Comparison of ENCODE assay signal across 10 mouse cellular contexts in the genomic region with DNA sequence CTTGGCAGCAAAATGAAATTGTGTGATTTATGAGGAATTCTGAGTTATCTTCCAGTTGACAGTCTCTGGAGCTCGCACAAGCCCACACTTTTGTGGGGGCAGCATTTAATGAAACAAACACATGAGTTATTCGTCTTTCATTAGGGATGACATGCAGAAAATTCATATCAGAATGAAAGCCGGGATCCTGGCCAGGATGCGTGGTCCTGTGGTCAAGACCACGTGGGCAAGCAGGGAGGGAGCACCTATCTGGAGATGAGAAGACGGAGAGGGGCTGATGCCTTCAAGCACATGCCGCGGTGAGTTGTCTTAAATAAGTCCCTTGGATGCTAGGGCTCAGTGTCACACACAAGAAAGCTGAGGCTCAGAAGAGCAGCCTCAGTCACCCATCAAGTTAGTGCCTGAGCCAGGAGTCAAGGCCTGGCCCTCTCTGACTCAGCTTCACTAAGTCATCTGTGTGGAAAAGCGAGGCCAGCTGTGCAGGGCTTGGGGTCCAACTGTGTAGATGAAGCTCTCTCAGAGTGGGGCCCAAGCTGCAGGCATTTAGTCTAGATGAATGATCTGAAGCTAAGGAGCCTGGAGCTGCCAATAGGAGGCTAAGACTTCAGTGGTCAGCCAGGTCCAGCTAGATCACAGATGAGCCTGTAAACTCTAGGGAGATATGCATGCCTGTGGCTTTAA.
DNase-seq lines count a peak whose midpoint lies in the region; ATAC-seq and TF ChIP-seq lines count a peak whose summit lies in the region.
"Had no signal": no experiment of that assay in that cellular context is flagged by ENCODE, and none has a peak within 500 bp of the region (broad histone marks: within the 10 kb centered on the region; RNA-seq: fewer than 3 reads in every experiment).

No protein-coding gene starts in this region.

- peaks cover 41% of the 10 kb centered on the region for H3K4me1 ChIP-seq in embryonic facial prominence, embryonic 15.5 days
- H3K4me1 ChIP-seq in kidney, embryonic 14.5 days (ENCODE audit: control insufficient read depth, insufficient read depth, low read length), result peaks cover 8% of the 10 kb centered on the region; the same call in 1 of the 2 replicates
- H3K4me1 ChIP-seq in hindbrain, embryonic 10.5 days (replicated peaks), result peaks cover 10% of the 10 kb centered on the region

- no peak overlapping the region for H3K4me2 ChIP-seq in embryonic facial prominence, embryonic 15.5 days (replicated peaks)
- H3K4me2 ChIP-seq in kidney, embryonic 14.5 days (replicated peaks; ENCODE audit: low read depth, low read length), result no peak overlapping the region
- H3K4me2 ChIP-seq: midbrain, embryonic 11.5 days had no signal

- no peaks in the 10 kb centered on the region for H3K36me3 ChIP-seq in embryonic facial prominence, embryonic 15.5 days
- no peaks in the 10 kb centered on the region for H3K36me3 ChIP-seq in kidney, embryonic 14.5 days (ENCODE audit: control insufficient read depth, insufficient read depth, low read length)
- H3K36me3 ChIP-seq in hindbrain, embryonic 10.5 days, result no peaks in the 10 kb centered on the region

- intact Hi-C loops in gastrocnemius, adult 2 months (cut with DNase I), result no loop called here

- no peak overlapping the region for H3K4me3 ChIP-seq in gastrocnemius, adult 2 months
- no peak overlapping the region for H3K4me3 ChIP-seq in embryonic facial prominence, embryonic 15.5 days (replicated peaks)
- H3K4me3 ChIP-seq in kidney, embryonic 14.5 days (ENCODE audit: low read length), result no peak overlapping the region
- no peak overlapping the region for H3K4me3 ChIP-seq in hindbrain, embryonic 10.5 days

- DNase-seq in gastrocnemius, adult 2 months, result no peak
- DNase-seq in gastrocnemius, postnatal 4 days (ENCODE audit: low spot score in 2 of 2), result no peak
- DNase-seq in 3134 (ENCODE audit: extremely low read depth, insufficient read length, low spot score), result peak; percentile 86
- no peak for DNase-seq in frontal cortex, postnatal 36 days (ENCODE audit: low spot score in 2 of 2)
- DNase-seq in hindbrain, embryonic 10.5 days (ENCODE audit: low spot score), result no peak
- no peak for DNase-seq in left cerebral cortex, adult 18-20 months (ENCODE audit: low spot score in 2 of 2)
- DNase-seq: right cerebral cortex, adult 18-20 months had no signal

- no peak for ATAC-seq in embryonic facial prominence, embryonic 15.5 days (ENCODE audit: insufficient number of reproducible peaks, low FRiP score, low TSS enrichment, low read depth)
- peak; percentile 16; the same call in 1 of the 2 replicates for ATAC-seq in kidney, embryonic 14.5 days (ENCODE audit: low FRiP score, low TSS enrichment)

- H3K9ac ChIP-seq in embryonic facial prominence, embryonic 15.5 days, result no peak overlapping the region
- no peak overlapping the region for H3K9ac ChIP-seq in kidney, embryonic 14.5 days (ENCODE audit: low read depth, low read length)

- no peaks in the 10 kb centered on the region for H3K9me3 ChIP-seq in embryonic facial prominence, embryonic 15.5 days (replicated peaks)
- H3K9me3 ChIP-seq in kidney, embryonic 14.5 days (ENCODE audit: control insufficient read depth, low read length), result peaks cover 8% of the 10 kb centered on the region
- H3K9me3 ChIP-seq in hindbrain, embryonic 10.5 days, result 0 out of 2 replicates have a peak, but pooled peaks cover 12% of the 10 kb centered on the region

- 73% methylated on average over 9 of the region's 9 CpGs for WGBS in embryonic facial prominence, embryonic 15.5 days
- WGBS in kidney, embryonic 14.5 days, result 72% methylated on average over 9 of the region's 9 CpGs
- 88% methylated on average over 9 of the region's 9 CpGs for WGBS in hindbrain, embryonic 10.5 days

- no peak for TF ChIP-seq CTCF in gastrocnemius, adult 2 months (IDR thresholded peaks at IDR 0.05)

- peak overlapping the region; percentile 78 for H3K27ac ChIP-seq in gastrocnemius, adult 2 months
- H3K27ac ChIP-seq in embryonic facial prominence, embryonic 15.5 days (replicated peaks), result peak overlapping the region; percentile 71
- H3K27ac ChIP-seq in kidney, embryonic 14.5 days (ENCODE audit: low read depth, low read length), result peak overlapping the region; percentile 79; the same call in 1 of the 2 replicates
- no peak overlapping the region for H3K27ac ChIP-seq in hindbrain, embryonic 10.5 days

- no peaks in the 10 kb centered on the region for H3K27me3 ChIP-seq in embryonic facial prominence, embryonic 15.5 days
- no peaks in the 10 kb centered on the region for H3K27me3 ChIP-seq in kidney, embryonic 14.5 days (ENCODE audit: control insufficient read depth, insufficient read depth, low read length)
- H3K27me3 ChIP-seq in hindbrain, embryonic 10.5 days (ENCODE audit: insufficient read depth, poor library complexity, severe bottlenecking), result no peaks in the 10 kb centered on the region
